Mouse (Mus musculus): ENCODE measurements at regions not wholly inside any gene's neighbourhood (a gene's known extent, or its start where the extent isn't known, plus 50 kb on each side); places are given as distances from the start of the nearest gene placed in this dataset.

GRCm38 (mm10) chr17:91388039-91388438 is 295.2 kb upstream of the Nrxn1 start:
- Histone ChIP-seq H3K9ac (ENCODE audit: low read length) (no peak overlapping the region), H3K36me3 (ENCODE audit: control insufficient read depth, insufficient read depth, low read length) (no peaks in the 10 kb centered on the region), H3K27me3 (ENCODE audit: control insufficient read depth, insufficient read depth, low read length) (no peaks in the 10 kb centered on the region), H3K9me3 (replicated peaks; ENCODE audit: control insufficient read depth, low read length) (no peaks in the 10 kb centered on the region), H3K4me3 (replicated peaks; ENCODE audit: low read length) (no peak overlapping the region), H3K4me2 (ENCODE audit: low read depth, low read length) (no peak overlapping the region), H3K27ac (ENCODE audit: low read length) (no peak overlapping the region), H3K4me1 (ENCODE audit: control insufficient read depth, insufficient read depth, low read length) (no peaks in the 10 kb centered on the region)
- ATAC-seq (ENCODE audit: insufficient read depth, low FRiP score) = no peak
- 87% methylated on average over 2 of the region's 2 CpGs for WGBS

- Histone ChIP-seq H3K4me3 (replicated peaks; ENCODE audit: low read length) (no peak overlapping the region), H3K36me3 (ENCODE audit: control insufficient read depth, insufficient read depth, low read length) (no peaks in the 10 kb centered on the region), H3K27me3 (ENCODE audit: control insufficient read depth, insufficient read depth, low read length) (no peaks in the 10 kb centered on the region), H3K9ac (ENCODE audit: low read length) (no peak overlapping the region), H3K4me1 (ENCODE audit: control insufficient read depth, insufficient read depth, low read length) (no peaks in the 10 kb centered on the region), H3K9me3 (replicated peaks; ENCODE audit: control insufficient read depth, low read length) (no peaks in the 10 kb centered on the region), H3K27ac (ENCODE audit: low read length) (no peak overlapping the region), H3K4me2 (ENCODE audit: low read depth, low read length) (no peak overlapping the region)
- WGBS = 72% methylated on average over 2 of the region's 2 CpGs
- no peak for ATAC-seq (ENCODE audit: insufficient read depth, low FRiP score)
Observed at GRCm38 (mm10) chr17:91385949-91386348, 293.1 kb upstream of the Nrxn1 start.

GRCm38 (mm10) chr17:91368156-91368555 is 275.3 kb upstream of the Nrxn1 start:
- Histone ChIP-seq H3K4me2 (ENCODE audit: low read depth, low read length) (no peak overlapping the region), H3K4me1 (ENCODE audit: control insufficient read depth, insufficient read depth, low read length) (no peaks in the 10 kb centered on the region), H3K4me3 (replicated peaks; ENCODE audit: low read length) (no peak overlapping the region), H3K27ac (ENCODE audit: low read length) (no peak overlapping the region), H3K36me3 (ENCODE audit: control insufficient read depth, insufficient read depth, low read length) (no peaks in the 10 kb centered on the region), H3K9me3 (replicated peaks; ENCODE audit: control insufficient read depth, low read length) (no peaks in the 10 kb centered on the region), H3K27me3 (ENCODE audit: control insufficient read depth, insufficient read depth, low read length) (no peaks in the 10 kb centered on the region), H3K9ac (ENCODE audit: low read length) (no peak overlapping the region)
- ATAC-seq (ENCODE audit: insufficient read depth, low FRiP score) = no peak
- 83% methylated on average over 2 of the region's 2 CpGs for WGBS

GRCm38 (mm10) chr17:91361261-91361660 is 268.4 kb upstream of the Nrxn1 start:
- 67% methylated on average over 1 of the region's 1 CpGs for WGBS
- no peaks in the 10 kb centered on the region for H3K4me1 ChIP-seq (ENCODE audit: control insufficient read depth, insufficient read depth, low read length)

GRCm38 (mm10) chr17:91352107-91352506 is 259.2 kb upstream of the Nrxn1 start:
- no peak overlapping the region for H3K27ac ChIP-seq (ENCODE audit: low read length)
- no peak for ATAC-seq (ENCODE audit: insufficient read depth, low FRiP score)
- H3K9me3 ChIP-seq (replicated peaks; ENCODE audit: control insufficient read depth, low read length) = no peaks in the 10 kb centered on the region
- 74% methylated on average over 2 of the region's 2 CpGs for WGBS
- no peak overlapping the region for H3K4me2 ChIP-seq (ENCODE audit: low read depth, low read length)
- H3K36me3 ChIP-seq (ENCODE audit: control insufficient read depth, insufficient read depth, low read length) = no peaks in the 10 kb centered on the region
- no peak overlapping the region for H3K9ac ChIP-seq (ENCODE audit: low read length)
- H3K4me1 ChIP-seq (ENCODE audit: control insufficient read depth, insufficient read depth, low read length) = no peaks in the 10 kb centered on the region
- H3K27me3 ChIP-seq (ENCODE audit: control insufficient read depth, insufficient read depth, low read length) = no peaks in the 10 kb centered on the region
- no peak overlapping the region for H3K4me3 ChIP-seq (replicated peaks; ENCODE audit: low read length)

More at GRCm38 (mm10) chr17:91361261-91361660, 268.4 kb upstream of the Nrxn1 start:
- no peak overlapping the region for H3K4me2 ChIP-seq (ENCODE audit: low read depth, low read length)
- H3K9me3 ChIP-seq (replicated peaks; ENCODE audit: control insufficient read depth, low read length) = no peaks in the 10 kb centered on the region
- no peak overlapping the region for H3K9ac ChIP-seq (ENCODE audit: low read length)
- H3K27ac ChIP-seq (ENCODE audit: low read length) = no peak overlapping the region
- H3K36me3 ChIP-seq (ENCODE audit: control insufficient read depth, insufficient read depth, low read length) = no peaks in the 10 kb centered on the region
- no peak overlapping the region for H3K4me3 ChIP-seq (replicated peaks; ENCODE audit: low read length)
- no peaks in the 10 kb centered on the region for H3K27me3 ChIP-seq (ENCODE audit: control insufficient read depth, insufficient read depth, low read length)
- no peak for ATAC-seq (ENCODE audit: insufficient read depth, low FRiP score)

GRCm38 (mm10) chr17:91336882-91337281 is 244.0 kb upstream of the Nrxn1 start:
- H3K4me2 ChIP-seq (ENCODE audit: low read depth, low read length) = no peak overlapping the region
- H3K9me3 ChIP-seq (replicated peaks; ENCODE audit: control insufficient read depth, low read length) = no peaks in the 10 kb centered on the region
- 71% methylated on average over 1 of the region's 1 CpGs for WGBS
- no peak overlapping the region for H3K4me3 ChIP-seq (replicated peaks; ENCODE audit: low read length)
- no peaks in the 10 kb centered on the region for H3K27me3 ChIP-seq (ENCODE audit: control insufficient read depth, insufficient read depth, low read length)
- no peak overlapping the region for H3K9ac ChIP-seq (ENCODE audit: low read length)
- no peaks in the 10 kb centered on the region for H3K4me1 ChIP-seq (ENCODE audit: control insufficient read depth, insufficient read depth, low read length)
- ATAC-seq (ENCODE audit: insufficient read depth, low FRiP score) = no peak
- no peak overlapping the region for H3K27ac ChIP-seq (ENCODE audit: low read length)
- H3K36me3 ChIP-seq (ENCODE audit: control insufficient read depth, insufficient read depth, low read length) = no peaks in the 10 kb centered on the region

GRCm38 (mm10) chr17:91333790-91334189 is 240.9 kb upstream of the Nrxn1 start:
- Histone ChIP-seq H3K27ac (ENCODE audit: low read length) (no peak overlapping the region), H3K9me3 (replicated peaks; ENCODE audit: control insufficient read depth, low read length) (no peaks in the 10 kb centered on the region), H3K4me2 (ENCODE audit: low read depth, low read length) (no peak overlapping the region), H3K4me3 (replicated peaks; ENCODE audit: low read length) (no peak overlapping the region), H3K36me3 (ENCODE audit: control insufficient read depth, insufficient read depth, low read length) (no peaks in the 10 kb centered on the region), H3K27me3 (ENCODE audit: control insufficient read depth, insufficient read depth, low read length) (no peaks in the 10 kb centered on the region), H3K9ac (ENCODE audit: low read length) (no peak overlapping the region), H3K4me1 (ENCODE audit: control insufficient read depth, insufficient read depth, low read length) (no peaks in the 10 kb centered on the region)
- ATAC-seq (ENCODE audit: insufficient read depth, low FRiP score) = no peak
- 76% methylated on average over 4 of the region's 4 CpGs for WGBS

- Histone ChIP-seq H3K36me3 (ENCODE audit: control insufficient read depth, insufficient read depth, low read length) (no peaks in the 10 kb centered on the region), H3K27ac (ENCODE audit: low read length) (no peak overlapping the region), H3K9me3 (replicated peaks; ENCODE audit: control insufficient read depth, low read length) (no peaks in the 10 kb centered on the region), H3K4me2 (ENCODE audit: low read depth, low read length) (no peak overlapping the region), H3K4me1 (ENCODE audit: control insufficient read depth, insufficient read depth, low read length) (no peaks in the 10 kb centered on the region), H3K9ac (ENCODE audit: low read length) (no peak overlapping the region), H3K27me3 (ENCODE audit: control insufficient read depth, insufficient read depth, low read length) (no peaks in the 10 kb centered on the region), H3K4me3 (replicated peaks; ENCODE audit: low read length) (no peak overlapping the region)
- ATAC-seq (ENCODE audit: insufficient read depth, low FRiP score) = no peak
- WGBS = 79% methylated on average over 1 of the region's 1 CpGs
Observed at GRCm38 (mm10) chr17:91333202-91333601, 240.3 kb upstream of the Nrxn1 start.

GRCm38 (mm10) chr17:91324377-91324776 is 231.5 kb upstream of the Nrxn1 start:
- Histone ChIP-seq H3K27me3 (ENCODE audit: control insufficient read depth, insufficient read depth, low read length) (no peaks in the 10 kb centered on the region), H3K9ac (ENCODE audit: low read length) (no peak overlapping the region), H3K4me3 (replicated peaks; ENCODE audit: low read length) (no peak overlapping the region), H3K9me3 (replicated peaks; ENCODE audit: control insufficient read depth, low read length) (no peaks in the 10 kb centered on the region), H3K4me1 (ENCODE audit: control insufficient read depth, insufficient read depth, low read length) (no peaks in the 10 kb centered on the region), H3K27ac (ENCODE audit: low read length) (no peak overlapping the region), H3K4me2 (ENCODE audit: low read depth, low read length) (no peak overlapping the region), H3K36me3 (ENCODE audit: control insufficient read depth, insufficient read depth, low read length) (no peaks in the 10 kb centered on the region)
- no peak for ATAC-seq (ENCODE audit: insufficient read depth, low FRiP score)
- 63% methylated on average over 1 of the region's 1 CpGs for WGBS

- H3K9ac ChIP-seq (ENCODE audit: low read length) = no peak overlapping the region
- H3K9me3 ChIP-seq (replicated peaks; ENCODE audit: control insufficient read depth, low read length) = no peaks in the 10 kb centered on the region
- no peak overlapping the region for H3K27ac ChIP-seq (ENCODE audit: low read length)
- H3K27me3 ChIP-seq (ENCODE audit: control insufficient read depth, insufficient read depth, low read length) = no peaks in the 10 kb centered on the region
- no peaks in the 10 kb centered on the region for H3K4me1 ChIP-seq (ENCODE audit: control insufficient read depth, insufficient read depth, low read length)
- H3K4me3 ChIP-seq (replicated peaks; ENCODE audit: low read length) = no peak overlapping the region
- ATAC-seq (ENCODE audit: insufficient read depth, low FRiP score) = no peak
- H3K36me3 ChIP-seq (ENCODE audit: control insufficient read depth, insufficient read depth, low read length) = no peaks in the 10 kb centered on the region
- no peak overlapping the region for H3K4me2 ChIP-seq (ENCODE audit: low read depth, low read length)
Observed at GRCm38 (mm10) chr17:91286875-91287274, 194.0 kb upstream of the Nrxn1 start.
